Mouse (Mus musculus) CH12.LX (cell line): ENCODE measurements around the gene Tsku. TPM values are rescaled to one million over a fixed set of nuclear protein-coding genes. Genes with fewer than 3 reads are reported as not detected.

Source experiments
- DNase-seq: peaks from one replicate; pipeline ENCODE4 v3.0.0-alpha.2; 2013; ENCODE audit errors: extremely low read depth
- H3K27ac ChIP-seq: 2 replicates; pipeline ENCODE4 v1.5.1; 2012; ENCODE audit warnings: low read depth, mild to moderate bottlenecking, control low read depth, moderate library complexity; ENCODE audit not compliant: insufficient read depth
- H3K27me3 ChIP-seq: replicated peaks from 2 replicates; pipeline ENCODE3; 2012; ENCODE audit warnings: inconsistent platforms
- H3K36me3 ChIP-seq, 2 experiments: replicated peaks in 1 of 2; 2 replicates each; pipeline versions ENCODE3 to v1.6.1; 2012; ENCODE audit warnings: inconsistent platforms in 1 of 2, low read length in 1 of 2, mild to moderate bottlenecking in 1 of 2, mixed read lengths in 1 of 2, moderate library complexity in 1 of 2; ENCODE audit not compliant: control insufficient read depth in 1 of 2, insufficient read depth in 1 of 2
- H3K4me1 ChIP-seq, 2 experiments: 2 replicates each; pipeline ENCODE4 v1.6.1; 2012; ENCODE audit warnings: inconsistent platforms in 1 of 2, moderate library complexity in 1 of 2; ENCODE audit not compliant: insufficient read depth in 2 of 2, control insufficient read depth in 1 of 2
- H3K4me2 ChIP-seq: 2 replicates; pipeline ENCODE4 v1.6.1; 2012; ENCODE audit warnings: low read depth, mild to moderate bottlenecking, control low read depth; ENCODE audit not compliant: poor library complexity, insufficient read depth, severe bottlenecking
- H3K4me3 ChIP-seq, 3 experiments: fragments of 150-350 bp in 1 of 3; sonication (generic) in 1 of 3; replicated peaks in 1 of 3; 2 replicates each; pipeline versions ENCODE3 to v1.5.1; 2011 to 2012; ENCODE audit warnings: low read depth in 2 of 3, low read length in 2 of 3, mild to moderate bottlenecking in 2 of 3, moderate library complexity in 2 of 3, control low read depth in 1 of 3, improper control_type of control experiment in 1 of 3, inconsistent platforms in 1 of 3, mixed read lengths in 1 of 3; ENCODE audit not compliant: poor library complexity in 1 of 3
- H3K79me2 ChIP-seq: replicated peaks from 2 replicates; pipeline ENCODE4 v1.6.1; 2012; ENCODE audit warnings: mild to moderate bottlenecking, moderate library complexity; ENCODE audit not compliant: control insufficient read depth, poor library complexity, insufficient read depth, severe bottlenecking; ENCODE audit errors: extremely low read depth
- H3K9ac ChIP-seq: 2 replicates; pipeline ENCODE4 v1.6.1; 2012; ENCODE audit warnings: low read depth, mild to moderate bottlenecking, control low read depth, moderate library complexity; ENCODE audit not compliant: insufficient read depth
- H3K9me3 ChIP-seq: replicated peaks from 2 replicates; pipeline ENCODE3; 2012; ENCODE audit warnings: low read length, inconsistent platforms, mixed read lengths
- ELF1 ChIP-seq: IDR thresholded peaks from 2 replicates; pipeline ENCODE4 v1.6.1; 2014; ENCODE audit warnings: low read depth, mild to moderate bottlenecking, inconsistent platforms, low read length, improper control_type of control experiment
- EP300 ChIP-seq: IDR thresholded peaks from 2 replicates; pipeline ENCODE4 v1.6.1; 2011; ENCODE audit warnings: low read length, improper control_type of control experiment
- ETS1 ChIP-seq: conservative IDR thresholded peaks from 2 replicates; pipeline ENCODE4 v1.6.1; 2012; ENCODE audit warnings: low read depth, mild to moderate bottlenecking, inconsistent platforms, low read length, improper control_type of control experiment, moderate library complexity
- JUN ChIP-seq: IDR thresholded peaks from 2 replicates; pipeline ENCODE4 v1.6.1; 2011; ENCODE audit warnings: low read depth, mild to moderate bottlenecking, low read length, improper control_type of control experiment, moderate library complexity; ENCODE audit not compliant: insufficient read depth
- KAT2A ChIP-seq: IDR thresholded peaks from 2 replicates; pipeline ENCODE4 v1.6.1; 2012; ENCODE audit warnings: low read length, improper control_type of control experiment, inconsistent platforms; ENCODE audit not compliant: insufficient replicate concordance
- MAFK ChIP-seq: IDR thresholded peaks from 2 replicates; pipeline ENCODE4 v1.6.1; 2011; ENCODE audit warnings: low read length, improper control_type of control experiment; ENCODE audit not compliant: insufficient replicate concordance
- MAX ChIP-seq: IDR thresholded peaks from 2 replicates; pipeline ENCODE4 v1.6.1; 2011; ENCODE audit warnings: low read length, improper control_type of control experiment
- MAZ ChIP-seq: IDR thresholded peaks from 2 replicates; pipeline ENCODE4 v1.6.1; 2012; ENCODE audit warnings: low read depth, mild to moderate bottlenecking, inconsistent platforms, low read length, improper control_type of control experiment, moderate library complexity
- MEF2A ChIP-seq: IDR thresholded peaks from 2 replicates; pipeline ENCODE4 v1.6.1; 2014; ENCODE audit warnings: low read depth, mild to moderate bottlenecking, inconsistent platforms, low read length, improper control_type of control experiment, borderline replicate concordance
- NRF1 ChIP-seq: IDR thresholded peaks from 2 replicates; pipeline ENCODE4 v1.6.1; 2014; ENCODE audit warnings: low read depth, mild to moderate bottlenecking, inconsistent platforms, low read length, improper control_type of control experiment, moderate library complexity
- POLR2AphosphoS2 ChIP-seq: IDR thresholded peaks from 2 replicates; pipeline ENCODE4 v1.6.1; 2011; ENCODE audit warnings: low read depth, low read length, improper control_type of control experiment
- RAD21 ChIP-seq: IDR thresholded peaks from 2 replicates; pipeline ENCODE4 v1.6.1; 2011; ENCODE audit warnings: low read depth, mild to moderate bottlenecking, low read length, improper control_type of control experiment, moderate library complexity
- TCF12 ChIP-seq: IDR thresholded peaks from 2 replicates; pipeline ENCODE4 v1.6.1; 2014; ENCODE audit warnings: low read depth, mild to moderate bottlenecking, inconsistent platforms, low read length, improper control_type of control experiment
- USF1 ChIP-seq: IDR thresholded peaks from 2 replicates; pipeline ENCODE4 v1.6.1; 2014; ENCODE audit warnings: low read depth, mild to moderate bottlenecking, inconsistent platforms, low read length, improper control_type of control experiment
- ZC3H11A ChIP-seq: IDR thresholded peaks from 2 replicates; pipeline ENCODE4 v1.6.1; 2012; ENCODE audit warnings: low read depth, mild to moderate bottlenecking, inconsistent platforms, low read length, improper control_type of control experiment
- ZKSCAN1 ChIP-seq: IDR thresholded peaks from 2 replicates; pipeline ENCODE4 v1.6.1; 2012; ENCODE audit warnings: low read depth, inconsistent platforms, low read length, improper control_type of control experiment, borderline replicate concordance
- ZNF384 ChIP-seq: IDR thresholded peaks from 2 replicates; pipeline ENCODE4 v1.6.1; 2012; ENCODE audit warnings: low read depth, low read length, improper control_type of control experiment, inconsistent platforms
- dilution Hi-C: fragments of 300-500 bp; cut with MboI; formaldehyde crosslinking; loops from 2 replicates; pipeline ENCODE4 v1.14.3; 2020; ENCODE audit warnings: low sequenced_read_pairs; ENCODE audit not compliant: extremely low pct_unique_long_range_greater_than_20kb, extremely low pct_ligation_motif_present
- in situ Hi-C: fragments of 300-500 bp; cut with MboI; formaldehyde crosslinking; loops from 3 replicates; pipeline ENCODE4 v1.14.3; 2019; ENCODE audit warnings: low sequenced_read_pairs, low pct_ligation_motif_present, low pct_unique_long_range_greater_than_20kb, mixed read lengths
- polyA plus RNA-seq: library from polyadenylated mRNA; unstranded; fragments of >175 nt; gene quantifications from 2 replicates; pipeline ENCODE4 v1.2.1, GENCODE M21; 2012; ENCODE audit warnings: low read depth; ENCODE audit not compliant: insufficient read length
- total RNA-seq, 2 experiments: library from RNA; depleted of rRNA; stranded (reverse); fragments of 300-350 nt in 1 of 2; fragments of >200 nt in 1 of 2; gene quantifications; 2 replicates each; pipeline ENCODE4 v1.2.3; 2012 to 2014

Gene Tsku
- total and polyA plus RNA-seq, 3 experiments = 1.4 to 3.9 (median 3.9) TPM

- dilution Hi-C loops = no loop called here
- TF ChIP-seq NRF1 (no peak), EP300 (no peak), ELF1 (no peak), ZNF384 (no peak), KAT2A (no peak), USF1 (no peak), ETS1 (no peak), MAX (no peak), TCF12 (no peak), MAZ (no peak)
- Histone ChIP-seq H3K27ac (no peak overlapping the region), H3K79me2 (no peaks in the 10 kb centered on the region), H3K4me2 (no peak overlapping the region), H3K9me3 (peaks cover under 1% of the 10 kb centered on the region), H3K4me1 (peaks cover 6 to 59% of the 10 kb centered on the region in 2 experiments), H3K4me3 (no peak overlapping the region), H3K36me3 (no peaks in the 10 kb centered on the region), H3K27me3 (no peaks in the 10 kb centered on the region), H3K9ac (no peak overlapping the region)
- in situ Hi-C loops = no loop called here
- no peak for DNase-seq
Observed at GRCm38 (mm10) chr7:98380224-98380925, 19.2 kb upstream of the Tsku start.

GRCm38 (mm10) chr7:98379232-98379631 lies 18.1 kb upstream of the Tsku start:
- dilution Hi-C loops = no loop called here
- DNase-seq = no peak
- Histone ChIP-seq H3K27ac (no peak overlapping the region), H3K4me1 (peaks cover 6 to 48% of the 10 kb centered on the region in 2 experiments), H3K9me3 (peaks cover 5% of the 10 kb centered on the region), H3K4me3 (no peak overlapping the region)
- no peak for TF ChIP-seq ELF1
- TF ChIP-seq ETS1 = no peak
- TF ChIP-seq NRF1 = no peak
- no peak for TF ChIP-seq JUN
- no peak for TF ChIP-seq POLR2AphosphoS2
- no peak for TF ChIP-seq MAFK
- TF ChIP-seq MEF2A = no peak
- TF ChIP-seq RAD21 = no peak
- no peak for TF ChIP-seq ZNF384
- no peak for TF ChIP-seq ZKSCAN1
- TF ChIP-seq ZC3H11A = no peak
- TF ChIP-seq USF1 = no peak
- TF ChIP-seq, all 38 proteins: peak for 0
- H3K4me2 ChIP-seq = no peak overlapping the region
- in situ Hi-C loops = no loop called here
- H3K36me3 ChIP-seq = no peaks in the 10 kb centered on the region
- no peaks in the 10 kb centered on the region for H3K27me3 ChIP-seq
- H3K9ac ChIP-seq = no peak overlapping the region
- no peaks in the 10 kb centered on the region for H3K79me2 ChIP-seq
